Mouse (Mus musculus): Measurements from ENCODE around the gene Gch1. TPM values are rescaled to one million over a fixed set of nuclear protein-coding genes. Genes with fewer than 3 reads are reported as not detected.

Gene Gch1
- 3.1 TPM in 1 of 2 replicates, not detected in the other for polyA plus RNA-seq (2012; ENCODE audit: insufficient read depth, low replicate concordance)

GRCm38 (mm10) chr14:47188848-47189634, at the start of gene Gch1:
TSS of gene Gch1 (minus strand) at chr14:47189413.
- peak within 1 kb of the TSS; percentile 93 for H3K4me3 ChIP-seq (replicated peaks)
- peaks cover 21% of the 10 kb centered on the region for H3K4me1 ChIP-seq
- no peaks in the 10 kb centered on the region for H3K36me3 ChIP-seq (replicated peaks; ENCODE audit: low read length)
- TF ChIP-seq GATA1 (IDR thresholded peaks at IDR 0.05; ENCODE audit: borderline replicate concordance, low read length): no peak
- H3K27me3 ChIP-seq (replicated peaks): peaks cover 6% of the 10 kb centered on the region
- H3K9me3 ChIP-seq: peaks cover 4% of the 10 kb centered on the region; the same call in 1 of the 2 replicates

GRCm38 (mm10) chr14:47237286-47237685, 48.1 kb upstream of the Gch1 start:
- peaks cover 29% of the 10 kb centered on the region for H3K36me3 ChIP-seq (replicated peaks; ENCODE audit: low read length)
- peaks cover 3% of the 10 kb centered on the region; the same call in 1 of the 2 replicates for H3K4me1 ChIP-seq
- 0 out of 2 replicates have a peak, but pooled peaks cover 3% of the 10 kb centered on the region for H3K9me3 ChIP-seq
- TF ChIP-seq GATA1 (IDR thresholded peaks at IDR 0.05; ENCODE audit: borderline replicate concordance, low read length) (no peak), FLI1 (IDR thresholded peaks at IDR 0.05; ENCODE audit: low read length) (no peak)
- H3K27me3 ChIP-seq (replicated peaks): no peaks in the 10 kb centered on the region
- H3K4me3 ChIP-seq (replicated peaks): no peak overlapping the region

- peaks cover 3% of the 10 kb centered on the region; the same call in 1 of the 2 replicates for H3K4me1 ChIP-seq
- 0 out of 2 replicates have a peak, but pooled peaks cover 3% of the 10 kb centered on the region for H3K9me3 ChIP-seq
- H3K27me3 ChIP-seq (replicated peaks): no peaks in the 10 kb centered on the region
- no peak overlapping the region for H3K4me3 ChIP-seq (replicated peaks)
- TF ChIP-seq FLI1 (IDR thresholded peaks at IDR 0.05; ENCODE audit: low read length): no peak
- no peak for TF ChIP-seq GATA1 (IDR thresholded peaks at IDR 0.05; ENCODE audit: borderline replicate concordance, low read length)
- H3K36me3 ChIP-seq (replicated peaks; ENCODE audit: low read length): peaks cover 22% of the 10 kb centered on the region
Observed at GRCm38 (mm10) chr14:47236491-47236890, 47.3 kb upstream of the Gch1 start.

- Histone ChIP-seq H3K36me3 (replicated peaks; ENCODE audit: low read length) (peaks cover 10% of the 10 kb centered on the region), H3K27me3 (replicated peaks) (no peaks in the 10 kb centered on the region), H3K4me1 (no peaks in the 10 kb centered on the region), H3K4me3 (replicated peaks) (no peak overlapping the region), H3K9me3 (0 out of 2 replicates have a peak, but pooled peaks cover 3% of the 10 kb centered on the region)
- no peak for TF ChIP-seq GATA1 (IDR thresholded peaks at IDR 0.05; ENCODE audit: borderline replicate concordance, low read length)
Observed at GRCm38 (mm10) chr14:47234526-47235250, 45.5 kb upstream of the Gch1 start.

GRCm38 (mm10) chr14:47234032-47234431, 44.8 kb upstream of the Gch1 start:
- H3K27me3 ChIP-seq (replicated peaks): no peaks in the 10 kb centered on the region
- no peak overlapping the region for H3K4me3 ChIP-seq (replicated peaks)
- peaks cover 6% of the 10 kb centered on the region for H3K36me3 ChIP-seq (replicated peaks; ENCODE audit: low read length)
- TF ChIP-seq FLI1 (IDR thresholded peaks at IDR 0.05; ENCODE audit: low read length) (no peak), GATA1 (IDR thresholded peaks at IDR 0.05; ENCODE audit: borderline replicate concordance, low read length) (no peak)
- 0 out of 2 replicates have a peak, but pooled peaks cover 5% of the 10 kb centered on the region for H3K9me3 ChIP-seq
- H3K4me1 ChIP-seq: no peaks in the 10 kb centered on the region

GRCm38 (mm10) chr14:47233602-47234001, 44.4 kb upstream of the Gch1 start:
- H3K4me3 ChIP-seq (replicated peaks): no peak overlapping the region
- H3K4me1 ChIP-seq: no peaks in the 10 kb centered on the region
- peaks cover 6% of the 10 kb centered on the region for H3K36me3 ChIP-seq (replicated peaks; ENCODE audit: low read length)
- 0 out of 2 replicates have a peak, but pooled peaks cover 5% of the 10 kb centered on the region for H3K9me3 ChIP-seq
- no peaks in the 10 kb centered on the region for H3K27me3 ChIP-seq (replicated peaks)
- TF ChIP-seq FLI1 (IDR thresholded peaks at IDR 0.05; ENCODE audit: low read length) (no peak), GATA1 (IDR thresholded peaks at IDR 0.05; ENCODE audit: borderline replicate concordance, low read length) (no peak)

- peaks cover 6% of the 10 kb centered on the region; the same call in 1 of the 2 replicates for H3K9me3 ChIP-seq
- H3K4me1 ChIP-seq: no peaks in the 10 kb centered on the region
- H3K4me3 ChIP-seq (replicated peaks): no peak overlapping the region
- TF ChIP-seq FLI1 (IDR thresholded peaks at IDR 0.05; ENCODE audit: low read length) (no peak), GATA1 (IDR thresholded peaks at IDR 0.05; ENCODE audit: borderline replicate concordance, low read length) (no peak)
- no peaks in the 10 kb centered on the region for H3K27me3 ChIP-seq (replicated peaks)
- no peaks in the 10 kb centered on the region for H3K36me3 ChIP-seq (replicated peaks; ENCODE audit: low read length)
Observed at GRCm38 (mm10) chr14:47229796-47230376, 40.7 kb upstream of the Gch1 start.

GRCm38 (mm10) chr14:47225931-47226330, 36.7 kb upstream of the Gch1 start:
- Histone ChIP-seq H3K4me1 (no peaks in the 10 kb centered on the region), H3K27me3 (replicated peaks) (no peaks in the 10 kb centered on the region), H3K36me3 (replicated peaks; ENCODE audit: low read length) (no peaks in the 10 kb centered on the region), H3K9me3 (peaks cover 6% of the 10 kb centered on the region; the same call in 1 of the 2 replicates), H3K4me3 (replicated peaks) (no peak overlapping the region)
- no peak for TF ChIP-seq GATA1 (IDR thresholded peaks at IDR 0.05; ENCODE audit: borderline replicate concordance, low read length)
- TF ChIP-seq FLI1 (IDR thresholded peaks at IDR 0.05; ENCODE audit: low read length): no peak

GRCm38 (mm10) chr14:47224476-47225325, 35.5 kb upstream of the Gch1 start:
- no peaks in the 10 kb centered on the region for H3K36me3 ChIP-seq (replicated peaks; ENCODE audit: low read length)
- TF ChIP-seq GATA1 (IDR thresholded peaks at IDR 0.05; ENCODE audit: borderline replicate concordance, low read length): no peak
- TF ChIP-seq FLI1 (IDR thresholded peaks at IDR 0.05; ENCODE audit: low read length): no peak
- no peak overlapping the region for H3K4me3 ChIP-seq (replicated peaks)
- no peaks in the 10 kb centered on the region for H3K27me3 ChIP-seq (replicated peaks)
- peaks cover 6% of the 10 kb centered on the region; the same call in 1 of the 2 replicates for H3K9me3 ChIP-seq
- H3K4me1 ChIP-seq: no peaks in the 10 kb centered on the region
